Mouse (Mus musculus) embryonic facial prominence, embryonic 12.5 days (tissue): ENCODE data around the gene Paqr7. TPM values are rescaled to one million over a fixed set of nuclear protein-coding genes. Genes with fewer than 3 reads are reported as not detected.

Source experiments
- ATAC-seq: fragments of 200-750 bp; cut with Nextera tagmentation; 2 replicates; pipeline ENCODE4 v1.8.0; 2017; ENCODE audit not compliant: insufficient number of reproducible peaks, insufficient read depth, low FRiP score, low TSS enrichment
- H3K27ac ChIP-seq: fragments of 300-500 bp; sonication (generic); 2 replicates; pipeline ENCODE4 v1.5.1; 2016; ENCODE audit warnings: mild to moderate bottlenecking
- H3K27me3 ChIP-seq: fragments of 300-500 bp; sonication (generic); 2 replicates; pipeline ENCODE4 v1.6.1; 2016; ENCODE audit warnings: mild to moderate bottlenecking, moderate library complexity
- H3K36me3 ChIP-seq: fragments of 300-500 bp; sonication (generic); 2 replicates; pipeline ENCODE4 v1.6.1; 2016; ENCODE audit warnings: mild to moderate bottlenecking
- H3K4me1 ChIP-seq: fragments of 300-500 bp; sonication (generic); 2 replicates; pipeline ENCODE4 v1.6.1; 2016
- H3K4me2 ChIP-seq: fragments of 300-500 bp; sonication (generic); replicated peaks from 2 replicates; pipeline ENCODE4 v1.6.1; 2016; ENCODE audit warnings: mild to moderate bottlenecking, moderate library complexity
- H3K4me3 ChIP-seq: fragments of 300-500 bp; sonication (generic); 2 replicates; pipeline ENCODE4 v1.5.1; 2016; ENCODE audit warnings: mild to moderate bottlenecking
- H3K9ac ChIP-seq: fragments of 300-500 bp; sonication (generic); 2 replicates; pipeline ENCODE4 v1.6.1; 2016; ENCODE audit warnings: mild to moderate bottlenecking, moderate library complexity
- H3K9me3 ChIP-seq: fragments of 300-500 bp; sonication (generic); 2 replicates; pipeline ENCODE4 v1.6.1; 2016; ENCODE audit warnings: mild to moderate bottlenecking, moderate library complexity
- WGBS: fragments of 180-500 bp; shearing (Covaris S2); methylation state at CpG from one replicate; pipeline ENCODE4 v1.1.7; 2016; 5-methylcytosine and 5-hydroxymethylcytosine counted together
- polyA plus RNA-seq: library from polyadenylated mRNA; unstranded; fragments of >200 nt; fragmentation: Nextera tagmentation; extraction: Ambion mirVana; gene quantifications from 2 replicates; pipeline ENCODE4 v1.2.1, GENCODE M21; 2016

Gene Paqr7
- polyA plus RNA-seq, 1 experiment from 2014 or later, result 3.4 TPM

- H3K9ac ChIP-seq, result no peak overlapping the region; the same call in 1 of the 2 replicates
- WGBS, result 63% methylated on average over 9 of the region's 9 CpGs
- H3K4me1 ChIP-seq, result peaks cover 9% of the 10 kb centered on the region; the same call in 1 of the 2 replicates
These were observed 50.6 kb downstream of the Paqr7 start for GRCm38 (mm10) chr4:134546814-134547705.

GRCm38 (mm10) chr4:134548169-134548938 is 51.9 kb downstream of the Paqr7 start:
- H3K9ac ChIP-seq, result no peak overlapping the region
- ATAC-seq, result no peak

More at GRCm38 (mm10) chr4:134546814-134547705, 50.6 kb downstream of the Paqr7 start:
- H3K4me2 ChIP-seq, result no peak overlapping the region
- H3K27ac ChIP-seq, result no peak overlapping the region
- peaks cover 73% of the 10 kb centered on the region for H3K36me3 ChIP-seq
- no peak overlapping the region for H3K4me3 ChIP-seq
- H3K27me3 ChIP-seq, result no peaks in the 10 kb centered on the region
- ATAC-seq, result no peak
- H3K9me3 ChIP-seq, result peaks cover 8% of the 10 kb centered on the region; the same call in 1 of the 2 replicates

GRCm38 (mm10) chr4:134549899-134550298 is 53.4 kb downstream of the Paqr7 start:
- no peak overlapping the region for H3K4me2 ChIP-seq
- H3K4me1 ChIP-seq, result peaks cover 14% of the 10 kb centered on the region
- ATAC-seq, result no peak
- H3K27me3 ChIP-seq, result no peaks in the 10 kb centered on the region
- H3K4me3 ChIP-seq, result no peak overlapping the region
- no peak overlapping the region for H3K9ac ChIP-seq
- H3K9me3 ChIP-seq, result peaks cover 8% of the 10 kb centered on the region; the same call in 1 of the 2 replicates
- whole genome bisulfite sequencing, result 97% methylated on average over 8 of the region's 8 CpGs
- peaks cover 51% of the 10 kb centered on the region for H3K36me3 ChIP-seq
- no peak overlapping the region for H3K27ac ChIP-seq

More at GRCm38 (mm10) chr4:134548169-134548938, 51.9 kb downstream of the Paqr7 start:
- Histone ChIP-seq H3K4me1 (peaks cover 14% of the 10 kb centered on the region), H3K27ac (no peak overlapping the region), H3K4me3 (no peak overlapping the region), H3K27me3 (no peaks in the 10 kb centered on the region), H3K4me2 (no peak overlapping the region), H3K9me3 (peaks cover 8% of the 10 kb centered on the region; the same call in 1 of the 2 replicates), H3K36me3 (peaks cover 62% of the 10 kb centered on the region)
- 74% methylated on average over 18 of the region's 18 CpGs for WGBS

- H3K9me3 ChIP-seq, result peaks cover 8% of the 10 kb centered on the region; the same call in 1 of the 2 replicates
- peak within 1 kb of the TSS; percentile 63 for H3K4me2 ChIP-seq
- peaks cover 14% of the 10 kb centered on the region for H3K4me1 ChIP-seq
- H3K9ac ChIP-seq, result peak within 1 kb of the TSS; percentile 91
- H3K27ac ChIP-seq, result peak within 1 kb of the TSS; percentile 85
- peak within 1 kb of the TSS; percentile 76 for H3K4me3 ChIP-seq
- under 1% methylated on average over 46 of the region's 67 CpGs for WGBS
- ATAC-seq, result peak; percentile 61; the same call in 1 of the 2 replicates
- no peaks in the 10 kb centered on the region for H3K27me3 ChIP-seq
- peaks cover 33% of the 10 kb centered on the region for H3K36me3 ChIP-seq
These were observed 55.2 kb downstream of the Paqr7 start, which contains the start of gene Selenon for GRCm38 (mm10) chr4:134551494-134552316. Gene Selenon (minus strand): TSS chr4:134552166.

GRCm38 (mm10) chr4:134553631-134554030 is 57.1 kb downstream of the Paqr7 start:
- H3K27ac ChIP-seq, result no peak overlapping the region
- H3K27me3 ChIP-seq, result no peaks in the 10 kb centered on the region
- H3K4me1 ChIP-seq, result peaks cover 14% of the 10 kb centered on the region
- H3K9me3 ChIP-seq, result peaks cover 8% of the 10 kb centered on the region; the same call in 1 of the 2 replicates
- H3K36me3 ChIP-seq, result peaks cover 22% of the 10 kb centered on the region
- no peak overlapping the region for H3K9ac ChIP-seq
- no peak overlapping the region for H3K4me3 ChIP-seq
- no peak for ATAC-seq
- no peak overlapping the region for H3K4me2 ChIP-seq
- WGBS, result 83% methylated on average over 1 of the region's 1 CpGs

- H3K4me2 ChIP-seq, result no peak overlapping the region
- H3K4me1 ChIP-seq, result peaks cover 17% of the 10 kb centered on the region
- H3K36me3 ChIP-seq, result no peaks in the 10 kb centered on the region
- H3K4me3 ChIP-seq, result no peak overlapping the region
- no peaks in the 10 kb centered on the region for H3K27me3 ChIP-seq
- 72% methylated on average over 8 of the region's 8 CpGs for WGBS
- H3K27ac ChIP-seq, result no peak overlapping the region
- ATAC-seq, result no peak
- no peak overlapping the region for H3K9ac ChIP-seq
- no peaks in the 10 kb centered on the region for H3K9me3 ChIP-seq
These were observed 59.6 kb downstream of the Paqr7 start for GRCm38 (mm10) chr4:134555956-134556580.

GRCm38 (mm10) chr4:134557626-134558249 is 61.2 kb downstream of the Paqr7 start:
- WGBS, result 17% methylated on average over 16 of the region's 16 CpGs
- Histone ChIP-seq H3K9ac (no peak overlapping the region), H3K4me1 (peaks cover 13% of the 10 kb centered on the region), H3K27me3 (no peaks in the 10 kb centered on the region), H3K36me3 (0 out of 2 replicates have a peak, but pooled peaks cover 2% of the 10 kb centered on the region), H3K4me2 (no peak overlapping the region), H3K27ac (peak overlapping the region; percentile 54; the same call in 1 of the 2 replicates), H3K9me3 (no peaks in the 10 kb centered on the region), H3K4me3 (no peak overlapping the region)
- no peak for ATAC-seq

GRCm38 (mm10) chr4:134558570-134559113 is 62.1 kb downstream of the Paqr7 start:
- H3K27me3 ChIP-seq, result no peaks in the 10 kb centered on the region
- peaks cover 13% of the 10 kb centered on the region for H3K4me1 ChIP-seq
- H3K9ac ChIP-seq, result no peak overlapping the region
- H3K4me2 ChIP-seq, result no peak overlapping the region
- no peak overlapping the region for H3K4me3 ChIP-seq
- 34% methylated on average over 9 of the region's 9 CpGs for WGBS
- no peaks in the 10 kb centered on the region for H3K9me3 ChIP-seq
- ATAC-seq, result no peak
- H3K27ac ChIP-seq, result peak overlapping the region; percentile 41; the same call in 1 of the 2 replicates
- H3K36me3 ChIP-seq, result 0 out of 2 replicates have a peak, but pooled peaks cover 2% of the 10 kb centered on the region

- Histone ChIP-seq H3K4me1 (peaks cover 13% of the 10 kb centered on the region), H3K4me2 (no peak overlapping the region), H3K9me3 (no peaks in the 10 kb centered on the region), H3K9ac (no peak overlapping the region), H3K27me3 (no peaks in the 10 kb centered on the region), H3K4me3 (no peak overlapping the region), H3K27ac (0 out of 2 replicates have a peak overlapping the region, but pooled peaks have one; percentile 41), H3K36me3 (0 out of 2 replicates have a peak, but pooled peaks cover 2% of the 10 kb centered on the region)
- no peak for ATAC-seq
- WGBS, result 77% methylated on average over 7 of the region's 7 CpGs
These were observed 62.7 kb downstream of the Paqr7 start for GRCm38 (mm10) chr4:134559154-134559553.
